Mouse (Mus musculus): ENCODE results near the gene Metap2. TPM values are rescaled to one million over a fixed set of nuclear protein-coding genes. Genes with fewer than 3 reads are reported as not detected.
"Not testable (repeated sequence)": the region's sequence is repeated elsewhere in the genome, so short reads cannot be mapped to it uniquely, and the experiment has no call there.

Gene Metap2
- polyA plus RNA-seq, 1 experiment from 2014 or later, result 191 TPM

DNA sequence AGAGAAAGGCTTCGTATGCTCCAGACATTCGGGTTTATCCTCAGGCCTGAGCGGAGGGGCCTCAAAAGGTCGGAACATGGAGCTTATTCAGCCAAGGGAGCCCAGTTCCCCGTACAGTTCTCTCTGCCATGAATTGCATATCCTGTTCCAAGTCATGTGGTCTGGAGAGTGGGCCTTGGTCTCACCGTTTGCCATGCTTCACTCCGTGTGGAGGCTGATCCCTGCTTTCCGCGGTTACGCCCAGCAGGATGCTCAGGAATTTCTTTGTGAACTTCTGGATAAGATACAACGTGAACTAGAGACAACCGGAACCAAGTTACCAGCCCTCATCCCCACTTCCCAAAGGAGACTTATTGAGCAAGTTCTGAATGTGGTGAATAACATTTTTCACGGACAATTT is 50.2 kb downstream of the Metap2 start:
- Histone ChIP-seq H3K4me1 (ENCODE audit: control insufficient read depth, insufficient read depth, low read length) (no peaks in the 10 kb centered on the region), H3K9ac (ENCODE audit: low read length) (no peak overlapping the region), H3K27me3 (ENCODE audit: control insufficient read depth, insufficient read depth, low read length) (no peaks in the 10 kb centered on the region), H3K36me3 (ENCODE audit: control insufficient read depth, insufficient read depth, low read length) (no peaks in the 10 kb centered on the region), H3K27ac (ENCODE audit: low read length) (no peak overlapping the region), H3K9me3 (replicated peaks; ENCODE audit: control insufficient read depth, low read length) (peaks cover 6% of the 10 kb centered on the region), H3K4me3 (replicated peaks; ENCODE audit: low read length) (no peak overlapping the region), H3K4me2 (ENCODE audit: low read depth, low read length) (no peak overlapping the region)
- ATAC-seq (ENCODE audit: insufficient read depth, low FRiP score), result no peak
- WGBS, result 93% methylated on average over 13 of the region's 13 CpGs

DNA sequence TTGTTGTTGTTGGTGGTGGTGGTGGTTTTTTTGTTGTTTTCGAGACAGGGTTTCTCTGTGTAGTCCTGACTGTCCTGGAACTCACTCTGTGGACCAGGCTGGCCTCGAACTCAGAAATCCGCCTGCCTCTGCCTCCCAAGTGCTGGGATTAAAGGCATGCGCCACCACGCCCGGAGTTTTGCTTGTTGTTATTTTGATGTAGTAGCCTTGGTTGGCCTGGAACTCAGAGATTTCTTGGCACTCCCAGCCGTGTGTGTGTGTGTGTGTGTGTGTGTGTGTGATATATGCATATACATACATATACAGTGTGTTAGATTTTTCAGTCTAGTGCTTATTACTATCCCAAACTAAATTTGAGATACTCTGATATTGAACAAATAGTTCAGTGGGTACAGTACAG is 61.8 kb downstream of the Metap2 start:
- H3K4me2 ChIP-seq (ENCODE audit: low read depth, low read length); H3K9me3 ChIP-seq (replicated peaks; ENCODE audit: control insufficient read depth, low read length); ATAC-seq (ENCODE audit: insufficient read depth, low FRiP score); H3K27ac ChIP-seq (ENCODE audit: low read length); H3K36me3 ChIP-seq (ENCODE audit: control insufficient read depth, insufficient read depth, low read length); H3K4me3 ChIP-seq (replicated peaks; ENCODE audit: low read length); H3K9ac ChIP-seq (ENCODE audit: low read length): not testable (repeated sequence)
- WGBS, result 87% methylated on average over 7 of the region's 7 CpGs
- Histone ChIP-seq H3K4me1 (ENCODE audit: control insufficient read depth, insufficient read depth, low read length) (peaks cover 11% of the 10 kb centered on the region; the same call in 1 of the 2 replicates), H3K27me3 (ENCODE audit: control insufficient read depth, insufficient read depth, low read length) (peaks cover 53% of the 10 kb centered on the region)

DNA sequence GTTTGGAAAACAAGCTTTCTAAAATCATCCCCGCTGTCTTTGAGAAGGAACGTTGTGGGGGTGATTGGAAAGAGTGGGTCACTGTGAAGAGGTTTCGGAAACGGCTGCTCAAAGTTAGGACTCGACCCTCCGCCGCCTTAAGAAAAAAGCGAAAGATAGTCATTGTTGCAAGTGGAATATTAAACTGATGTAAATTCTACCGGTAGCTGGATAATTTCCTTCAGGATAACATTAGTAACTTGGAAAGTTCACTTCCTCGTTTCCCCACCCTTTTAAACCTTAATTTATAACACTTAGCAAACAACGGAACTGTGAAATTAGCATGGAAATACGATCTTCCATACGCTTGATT is 62.5 kb downstream of the Metap2 start:
- Histone ChIP-seq H3K27me3 (ENCODE audit: control insufficient read depth, insufficient read depth, low read length) (peaks cover 55% of the 10 kb centered on the region), H3K4me2 (ENCODE audit: low read depth, low read length) (peak overlapping the region; percentile 87), H3K9ac (ENCODE audit: low read length) (no peak overlapping the region; the same call in 1 of the 2 replicates)

DNA sequence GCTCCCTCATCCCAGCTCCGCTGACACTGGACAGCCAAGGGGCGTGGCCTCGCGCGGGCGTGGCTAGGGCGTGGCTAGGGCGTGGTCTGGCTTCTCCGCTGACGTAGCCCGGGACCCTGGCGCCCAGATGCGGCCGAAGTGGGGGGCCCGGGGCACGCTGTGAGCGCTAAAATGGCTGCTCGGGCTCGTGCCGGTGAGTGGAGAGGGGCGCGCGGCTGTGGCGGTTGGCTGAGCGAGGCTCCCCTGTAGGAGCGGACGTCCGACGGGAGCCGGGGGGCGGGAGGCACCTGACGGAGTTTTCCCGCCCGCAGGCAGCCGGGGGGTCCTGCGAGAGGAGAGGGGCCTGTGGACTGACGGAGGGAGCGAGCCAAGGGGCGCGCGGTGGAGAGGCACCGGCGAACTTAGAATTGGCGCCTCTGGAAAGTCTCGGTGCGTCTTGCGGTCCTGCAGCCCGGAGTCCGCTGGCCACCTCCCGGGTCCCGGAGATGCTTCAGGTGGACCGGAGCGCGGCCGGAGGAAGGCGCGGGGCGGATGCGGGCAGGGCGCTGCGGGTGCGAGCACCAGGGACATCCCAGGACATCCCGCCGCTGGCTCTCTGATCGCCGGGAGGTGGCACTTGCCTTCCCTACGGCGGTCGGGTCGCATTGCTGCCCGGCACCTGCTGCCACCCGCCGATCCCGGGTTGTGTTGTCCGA is 63.0 kb downstream of the Metap2 start:
- H3K9ac ChIP-seq (ENCODE audit: low read length), result peak overlapping the region; percentile 59
- peaks cover 55% of the 10 kb centered on the region for H3K27me3 ChIP-seq (ENCODE audit: control insufficient read depth, insufficient read depth, low read length)
- H3K4me3 ChIP-seq (replicated peaks; ENCODE audit: low read length), result peak overlapping the region; percentile 63
- no peaks in the 10 kb centered on the region for H3K9me3 ChIP-seq (replicated peaks; ENCODE audit: control insufficient read depth, low read length)
- no peaks in the 10 kb centered on the region for H3K36me3 ChIP-seq (ENCODE audit: control insufficient read depth, insufficient read depth, low read length)
- no peak overlapping the region for H3K27ac ChIP-seq (ENCODE audit: low read length)
- H3K4me2 ChIP-seq (ENCODE audit: low read depth, low read length), result peak overlapping the region; percentile 87
- peak; percentile 76; the same call in 1 of the 2 replicates for ATAC-seq (ENCODE audit: insufficient read depth, low FRiP score)
- WGBS, result under 1% methylated on average over 73 of the region's 75 CpGs
- H3K4me1 ChIP-seq (ENCODE audit: control insufficient read depth, insufficient read depth, low read length), result peaks cover 11% of the 10 kb centered on the region; the same call in 1 of the 2 replicates

More for the DNA sequence above, 62.5 kb downstream of the Metap2 start:
- no peak for ATAC-seq (ENCODE audit: insufficient read depth, low FRiP score)
- WGBS, result 4% methylated on average over 13 of the region's 13 CpGs
- Histone ChIP-seq H3K36me3 (ENCODE audit: control insufficient read depth, insufficient read depth, low read length) (no peaks in the 10 kb centered on the region), H3K4me3 (replicated peaks; ENCODE audit: low read length) (peak overlapping the region; percentile 63), H3K9me3 (replicated peaks; ENCODE audit: control insufficient read depth, low read length) (no peaks in the 10 kb centered on the region), H3K4me1 (ENCODE audit: control insufficient read depth, insufficient read depth, low read length) (peaks cover 11% of the 10 kb centered on the region; the same call in 1 of the 2 replicates), H3K27ac (ENCODE audit: low read length) (no peak overlapping the region)

DNA sequence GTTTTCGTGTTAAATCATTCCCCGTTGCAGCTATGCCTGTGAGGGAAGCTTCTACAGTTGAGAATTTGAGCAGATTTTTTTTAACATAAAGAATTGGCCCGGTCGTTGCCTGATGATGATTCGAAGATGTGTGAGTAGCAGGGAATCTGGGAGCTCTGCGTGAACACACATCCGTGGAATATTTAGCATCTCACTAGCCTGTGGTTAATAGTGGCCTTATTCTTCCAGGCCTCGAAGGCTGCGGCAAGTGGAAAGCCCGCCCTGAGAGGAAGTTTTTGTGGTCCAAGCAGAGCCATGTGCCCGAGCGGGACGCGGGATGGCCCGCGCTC is 63.6 kb downstream of the Metap2 start:
- Histone ChIP-seq H3K27me3 (ENCODE audit: control insufficient read depth, insufficient read depth, low read length) (peaks cover 55% of the 10 kb centered on the region), H3K36me3 (ENCODE audit: control insufficient read depth, insufficient read depth, low read length) (no peaks in the 10 kb centered on the region), H3K9ac (ENCODE audit: low read length) (peak overlapping the region; percentile 59), H3K4me1 (ENCODE audit: control insufficient read depth, insufficient read depth, low read length) (peaks cover 11% of the 10 kb centered on the region; the same call in 1 of the 2 replicates), H3K4me3 (replicated peaks; ENCODE audit: low read length) (peak overlapping the region; percentile 63), H3K27ac (ENCODE audit: low read length) (no peak overlapping the region), H3K9me3 (replicated peaks; ENCODE audit: control insufficient read depth, low read length) (no peaks in the 10 kb centered on the region), H3K4me2 (ENCODE audit: low read depth, low read length) (peak overlapping the region; percentile 87)
- ATAC-seq (ENCODE audit: insufficient read depth, low FRiP score), result 0 out of 2 replicates have a peak, but pooled peaks have one; percentile 17
- WGBS, result 2% methylated on average over 16 of the region's 16 CpGs

DNA sequence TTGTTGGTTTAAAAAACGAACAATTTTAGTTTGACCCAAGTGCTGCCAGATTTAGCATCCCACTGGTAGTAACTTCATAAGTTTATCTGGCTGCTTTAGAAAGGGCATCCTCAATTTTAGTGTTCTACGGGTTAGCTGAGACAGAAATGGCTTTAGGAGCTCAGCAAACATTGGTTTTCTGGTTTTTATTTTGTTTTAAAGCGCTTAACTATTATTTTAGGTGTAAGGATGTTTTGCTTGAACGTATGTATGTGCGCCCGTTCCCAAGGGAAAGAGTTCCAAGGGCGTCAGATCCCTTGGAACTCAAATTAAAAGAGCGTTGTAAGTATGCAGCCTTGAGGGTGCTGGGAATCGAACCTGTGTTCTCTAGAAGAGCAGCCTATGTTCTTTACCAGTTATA is 64.1 kb downstream of the Metap2 start:
- Histone ChIP-seq H3K27me3 (ENCODE audit: control insufficient read depth, insufficient read depth, low read length) (peaks cover 55% of the 10 kb centered on the region), H3K4me2 (ENCODE audit: low read depth, low read length) (no peak overlapping the region), H3K4me1 (ENCODE audit: control insufficient read depth, insufficient read depth, low read length) (peaks cover 11% of the 10 kb centered on the region; the same call in 1 of the 2 replicates), H3K9ac (ENCODE audit: low read length) (no peak overlapping the region), H3K4me3 (replicated peaks; ENCODE audit: low read length) (no peak overlapping the region), H3K27ac (ENCODE audit: low read length) (no peak overlapping the region), H3K36me3 (ENCODE audit: control insufficient read depth, insufficient read depth, low read length) (no peaks in the 10 kb centered on the region), H3K9me3 (replicated peaks; ENCODE audit: control insufficient read depth, low read length) (no peaks in the 10 kb centered on the region)
- WGBS, result 39% methylated on average over 9 of the region's 9 CpGs
- no peak for ATAC-seq (ENCODE audit: insufficient read depth, low FRiP score)

DNA sequence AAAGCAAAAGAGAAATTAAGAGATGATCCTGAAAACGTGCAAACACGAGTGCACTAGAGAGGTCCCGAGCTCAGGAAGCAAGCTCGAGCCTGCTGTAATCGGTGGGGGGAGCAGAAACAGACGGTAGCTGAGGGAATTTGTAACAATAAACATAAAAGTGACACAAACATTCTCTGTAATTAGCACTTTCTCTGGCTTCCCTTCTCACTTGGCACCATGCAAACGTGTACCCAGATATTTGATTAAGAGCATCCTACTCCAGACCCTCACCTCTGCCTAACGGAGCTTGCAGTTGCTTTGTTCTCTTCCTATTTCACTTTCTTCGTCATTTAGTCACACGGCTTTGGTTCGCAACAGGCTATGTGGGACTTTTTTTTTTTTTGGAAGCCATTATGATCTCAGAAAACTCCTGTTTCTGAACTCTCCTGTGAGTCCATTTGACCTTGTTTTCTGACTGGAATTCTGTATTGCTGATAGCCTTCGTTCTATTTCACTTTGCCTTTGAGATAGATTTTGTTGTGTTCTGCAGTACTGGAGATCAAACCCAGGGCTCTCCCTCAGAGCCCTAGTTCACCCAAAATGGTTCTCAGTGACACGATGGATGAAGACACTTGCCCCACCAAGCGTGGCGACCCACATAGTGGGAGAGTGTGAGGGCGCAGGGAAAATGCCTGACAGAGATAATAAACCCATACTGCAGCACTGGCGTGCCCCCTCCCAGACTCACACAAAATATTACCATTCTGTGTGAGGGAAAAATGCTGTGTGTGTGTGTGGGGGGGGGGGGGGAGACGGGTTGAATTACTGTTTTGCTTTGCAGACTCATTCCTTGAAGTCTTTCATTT is 64.9 kb downstream of the Metap2 start:
- WGBS, result 8% methylated on average over 18 of the region's 18 CpGs
- H3K36me3 ChIP-seq (ENCODE audit: control insufficient read depth, insufficient read depth, low read length), result no peaks in the 10 kb centered on the region
- peak overlapping the region; percentile 18 for H3K4me3 ChIP-seq (replicated peaks; ENCODE audit: low read length)
- no peaks in the 10 kb centered on the region for H3K9me3 ChIP-seq (replicated peaks; ENCODE audit: control insufficient read depth, low read length)
- H3K4me1 ChIP-seq (ENCODE audit: control insufficient read depth, insufficient read depth, low read length), result peaks cover 11% of the 10 kb centered on the region; the same call in 1 of the 2 replicates
- ATAC-seq (ENCODE audit: insufficient read depth, low FRiP score), result no peak
- peak overlapping the region; percentile 30 for H3K4me2 ChIP-seq (ENCODE audit: low read depth, low read length)
- H3K27ac ChIP-seq (ENCODE audit: low read length), result no peak overlapping the region
- H3K27me3 ChIP-seq (ENCODE audit: control insufficient read depth, insufficient read depth, low read length), result peaks cover 55% of the 10 kb centered on the region
- no peak overlapping the region for H3K9ac ChIP-seq (ENCODE audit: low read length)

DNA sequence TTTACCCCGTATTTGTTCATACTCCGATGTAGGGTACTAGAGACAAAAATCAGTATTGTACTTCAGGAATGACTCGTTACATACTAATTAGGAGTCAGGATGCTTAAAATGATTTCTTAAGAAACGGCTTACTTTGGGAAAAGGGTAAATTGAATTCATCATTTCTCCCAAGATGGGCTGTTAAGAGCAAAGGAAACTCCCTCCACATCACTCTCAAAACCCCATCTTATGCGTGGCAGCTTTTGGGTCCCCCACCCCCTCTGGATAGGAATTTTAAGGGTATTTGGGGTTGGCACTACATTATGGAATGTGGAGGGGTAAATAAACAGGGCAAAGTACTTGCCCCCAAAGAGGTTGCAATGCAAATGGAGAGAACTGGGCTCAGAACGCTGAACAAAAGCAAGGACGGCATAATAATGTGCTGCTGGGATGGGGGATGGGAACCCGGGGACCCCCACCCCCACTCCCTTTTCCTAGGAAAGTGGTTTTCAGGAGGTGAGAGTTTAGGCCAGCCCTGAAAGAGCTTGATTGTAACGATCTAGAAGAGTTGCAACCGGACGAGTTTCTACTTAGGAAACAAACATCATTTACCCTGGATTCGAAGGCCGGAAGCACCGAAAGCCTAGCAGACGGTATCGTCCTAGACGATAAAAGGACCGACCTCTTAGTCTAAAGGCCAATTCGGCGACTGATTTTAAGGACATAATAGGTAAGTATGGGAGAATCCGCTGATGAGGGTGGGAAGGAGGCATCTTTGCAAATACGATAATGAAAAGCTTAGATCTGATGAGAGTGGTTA is 65.8 kb downstream of the Metap2 start, which contains the start of gene Usp44:
Gene Usp44 (plus strand): TSS at position 625 of the 799 bp plus-strand sequence.
- Histone ChIP-seq H3K9me3 (replicated peaks; ENCODE audit: control insufficient read depth, low read length) (no peaks in the 10 kb centered on the region), H3K9ac (ENCODE audit: low read length) (no peak within 1 kb of the TSS), H3K4me3 (replicated peaks; ENCODE audit: low read length) (peak within 1 kb of the TSS; percentile 18), H3K27me3 (ENCODE audit: control insufficient read depth, insufficient read depth, low read length) (peaks cover 49% of the 10 kb centered on the region), H3K27ac (ENCODE audit: low read length) (no peak within 1 kb of the TSS), H3K4me1 (ENCODE audit: control insufficient read depth, insufficient read depth, low read length) (peaks cover 11% of the 10 kb centered on the region; the same call in 1 of the 2 replicates), H3K4me2 (ENCODE audit: low read depth, low read length) (peak within 1 kb of the TSS; percentile 30), H3K36me3 (ENCODE audit: control insufficient read depth, insufficient read depth, low read length) (no peaks in the 10 kb centered on the region)
- ATAC-seq (ENCODE audit: insufficient read depth, low FRiP score), result no peak
- 13% methylated on average over 22 of the region's 22 CpGs for WGBS

Measured in stomach, embryonic 16.5 days (tissue).